Mouse (Mus musculus): ENCODE data around the gene Sash3.

Sash3 gene

DNA sequence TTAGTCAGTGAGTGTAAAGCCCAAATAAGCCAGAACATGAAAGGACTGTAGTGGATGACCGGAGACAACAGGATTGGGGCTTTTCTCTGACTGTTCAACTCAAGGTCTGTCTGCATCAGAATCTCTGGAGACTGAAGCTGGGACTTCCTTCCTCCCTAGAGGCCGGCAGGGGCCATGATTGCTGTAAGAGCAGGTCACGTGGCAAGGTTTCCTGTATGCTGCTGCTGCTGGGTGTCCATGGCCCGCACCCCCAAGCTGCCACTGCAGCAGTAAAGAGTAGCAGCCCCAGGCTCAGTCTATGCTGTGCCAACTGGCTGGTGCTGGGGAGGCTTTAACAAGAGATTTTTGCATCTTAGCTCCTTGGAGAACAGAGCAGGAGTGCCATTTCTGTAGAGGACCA is at the start of gene Sash3:
Gene Sash3 (plus strand): TSS at position 175 of the 400 bp plus-strand sequence.
- no peak for DNase-seq

GRCm38 (mm10) chrX:48096580-48096979 is 49.7 kb upstream of the Sash3 start:
- DNase-seq: no peak

- DNase-seq: no peak
Measured at GRCm38 (mm10) chrX:48098470-48099129, 47.6 kb upstream of the Sash3 start.

- no peak for DNase-seq
Measured at GRCm38 (mm10) chrX:48099871-48100270, 46.4 kb upstream of the Sash3 start.

DNA sequence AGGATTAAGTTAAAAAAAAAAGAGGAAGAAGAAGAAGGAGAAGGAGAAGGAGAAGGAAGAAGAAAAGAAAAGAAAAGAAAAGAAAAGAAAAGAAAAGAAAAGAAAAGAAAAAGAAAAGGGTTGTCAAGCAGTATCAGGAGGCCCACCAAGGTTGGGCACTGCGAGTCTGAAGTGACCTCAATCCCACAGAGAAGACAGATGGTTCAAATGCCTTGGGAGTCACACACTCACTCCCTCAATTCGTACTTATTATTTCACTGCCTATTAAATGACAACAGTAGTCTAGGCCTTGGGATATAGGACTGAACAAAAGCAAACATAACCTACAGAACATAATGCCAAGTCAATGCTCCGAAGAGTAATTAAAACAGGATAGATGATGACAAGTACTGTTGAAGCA is 43.0 kb upstream of the Sash3 start:
- no peak for DNase-seq

GRCm38 (mm10) chrX:48104736-48105441 is 41.3 kb upstream of the Sash3 start:
- DNase-seq: peak; percentile 59

- no peak for DNase-seq
Measured at GRCm38 (mm10) chrX:48106226-48106625, 40.0 kb upstream of the Sash3 start.

DNA sequence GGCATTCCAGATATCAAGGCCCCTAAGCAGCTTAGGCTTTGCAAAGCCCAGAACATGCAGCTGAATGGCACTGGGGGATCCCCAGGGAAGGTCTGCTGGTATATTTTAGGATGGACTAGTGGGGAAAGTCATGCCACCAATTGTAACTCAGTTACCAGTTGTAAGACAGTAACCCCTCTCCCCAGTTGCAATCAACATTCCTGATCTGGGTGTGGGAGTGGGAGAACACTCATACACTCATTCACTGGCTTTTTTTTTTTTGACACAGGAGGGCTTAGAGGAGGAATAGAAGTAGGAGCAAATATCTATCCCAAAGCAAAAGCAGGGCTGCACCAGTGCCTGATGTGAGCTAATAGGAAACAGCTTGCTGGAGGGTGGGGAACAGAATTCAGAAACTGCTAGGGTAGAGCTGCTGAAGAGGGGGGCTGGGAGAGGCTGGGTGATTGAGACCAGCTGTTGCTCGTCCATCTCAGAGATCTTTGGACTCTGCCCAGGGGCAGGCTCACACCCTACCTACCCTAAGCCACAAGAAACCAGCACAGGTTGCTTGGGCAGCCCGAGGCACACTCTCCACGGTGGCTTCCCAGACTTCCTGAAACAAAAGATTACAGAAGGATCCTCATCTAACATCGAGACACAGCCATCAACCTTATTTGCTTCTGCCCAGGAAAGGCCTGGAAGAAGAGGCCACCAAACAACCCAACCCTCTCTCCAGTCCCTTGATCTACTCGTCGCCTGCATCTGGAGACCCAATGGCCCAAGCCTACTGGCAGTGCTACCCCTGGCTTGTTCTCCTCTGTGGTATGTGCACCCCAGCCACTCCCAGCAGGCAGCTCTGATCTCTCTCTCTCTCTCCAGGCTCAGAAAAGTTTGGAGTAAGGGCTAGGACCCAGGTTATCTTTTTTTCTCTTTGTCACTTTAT is 37.6 kb upstream of the Sash3 start, which contains the start of gene Xpnpep2:
Gene Xpnpep2 (plus strand): TSS at position 332 of the 922 bp plus-strand sequence.
- DNase-seq: no peak

DNA sequence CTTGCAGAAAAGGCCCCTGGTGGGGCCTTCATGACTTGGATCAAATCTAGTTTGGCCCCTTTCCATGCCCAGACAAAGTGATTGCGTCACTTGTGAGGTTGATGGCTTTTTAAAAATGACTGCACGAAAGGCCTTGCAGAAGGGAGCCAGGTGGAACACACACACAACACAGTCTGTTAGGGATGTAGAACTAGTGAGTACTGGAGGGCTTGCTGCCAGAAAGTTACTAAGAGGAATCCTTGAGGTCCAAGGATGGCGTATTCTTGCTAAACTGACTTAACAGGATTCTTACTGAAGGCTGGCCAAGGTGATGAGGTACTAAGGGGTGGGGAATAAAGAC is 37.0 kb upstream of the Sash3 start:
- DNase-seq: no peak

- DNase-seq: no peak
Measured at GRCm38 (mm10) chrX:48119294-48119693, 26.9 kb upstream of the Sash3 start.

DNA sequence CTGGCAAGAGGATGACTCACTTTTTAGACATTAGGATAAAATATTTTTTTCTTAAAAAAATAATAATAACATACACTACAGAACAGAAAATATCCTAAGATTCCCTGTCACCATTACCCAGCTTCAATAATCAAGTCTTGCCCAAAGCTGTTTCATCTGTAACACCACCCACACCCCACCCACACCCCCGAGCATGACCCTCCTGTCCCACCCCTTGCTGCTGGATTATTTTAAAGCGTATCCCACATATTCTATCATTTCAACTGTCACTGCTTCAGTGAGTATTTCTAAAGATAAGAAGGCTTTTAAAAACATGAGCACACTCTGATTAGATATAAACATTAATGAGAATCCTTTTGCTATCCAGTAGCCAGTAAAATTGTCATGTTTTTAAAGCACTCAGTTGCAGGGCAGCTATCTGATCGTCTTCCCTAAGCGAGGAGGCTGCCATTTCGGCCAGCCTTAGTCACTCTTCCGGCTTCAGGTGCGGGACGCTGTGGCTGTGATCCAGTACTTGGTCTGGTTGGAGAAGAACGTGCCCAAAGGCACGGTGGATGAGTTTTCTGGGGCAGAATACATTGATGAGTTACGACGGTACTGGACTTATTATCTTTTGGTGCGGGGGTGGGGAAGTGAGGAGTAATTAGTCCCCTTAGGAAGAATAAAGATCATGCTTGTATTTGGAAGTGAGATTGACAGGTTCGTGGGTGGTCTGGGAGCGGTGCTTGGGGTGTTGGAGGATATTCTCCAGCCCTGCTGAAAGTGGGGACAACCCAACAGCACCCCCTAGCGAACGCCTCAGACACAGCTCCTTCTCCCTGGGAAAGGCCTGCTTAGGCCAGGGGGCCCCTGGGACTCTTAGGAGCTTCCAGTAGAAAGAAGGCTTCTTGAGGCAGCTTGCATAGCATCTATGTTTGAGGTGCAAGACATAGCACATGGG is 21.8 kb upstream of the Sash3 start:
- peak; percentile 75 for DNase-seq

DNA sequence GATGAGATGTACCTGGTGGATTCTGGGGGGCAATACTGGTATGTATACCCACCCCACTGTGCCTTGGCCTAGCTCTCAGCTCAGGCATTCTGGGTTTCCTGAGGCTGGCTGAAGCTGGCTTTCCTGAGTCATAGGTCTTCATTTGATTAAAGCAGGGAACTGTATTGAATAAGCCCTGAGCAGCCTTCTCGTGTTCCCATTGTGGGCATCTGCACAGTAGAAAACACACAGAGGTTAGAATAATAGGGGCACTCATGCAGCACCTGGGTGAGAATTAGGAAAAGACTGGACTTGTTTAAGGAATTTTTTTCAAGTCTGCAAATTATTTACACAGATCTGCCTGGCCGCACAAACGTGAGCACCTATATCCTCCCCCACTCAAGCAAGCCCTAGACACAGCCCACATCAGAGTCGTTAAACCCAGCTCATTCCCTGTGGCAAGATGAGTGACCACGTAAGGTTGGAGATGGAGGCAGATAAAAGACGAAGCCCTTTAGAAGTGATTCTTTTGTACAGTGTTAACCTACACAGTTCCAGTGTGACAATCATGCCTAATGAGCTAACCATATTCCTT is 19.2 kb upstream of the Sash3 start:
- no peak for DNase-seq

- no peak for DNase-seq
Measured at GRCm38 (mm10) chrX:48127502-48128218, 18.6 kb upstream of the Sash3 start.

DNA sequence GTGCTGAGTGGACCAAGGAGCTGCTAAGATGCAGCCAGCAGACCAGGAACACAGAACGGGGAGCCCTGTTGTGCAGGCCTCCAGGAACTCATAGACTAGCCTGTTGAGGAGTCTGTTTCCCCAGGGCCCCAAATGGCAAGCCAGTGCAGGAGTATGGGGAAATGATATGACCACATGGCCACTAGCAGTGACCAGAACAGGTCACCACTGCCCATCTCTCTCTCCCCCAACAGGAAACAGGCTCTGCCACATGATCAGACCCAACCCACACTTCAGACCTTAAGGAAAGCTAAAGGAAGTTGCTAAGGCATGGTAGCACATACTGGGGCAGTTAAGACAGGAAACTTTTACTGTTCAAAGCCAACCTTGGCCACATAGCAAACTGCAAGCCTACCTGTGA is 17.1 kb upstream of the Sash3 start:
- DNase-seq: no peak

- DNase-seq: no peak
Measured at GRCm38 (mm10) chrX:48136935-48137334, 9.3 kb upstream of the Sash3 start.

GRCm38 (mm10) chrX:48138011-48138410 is 8.2 kb upstream of the Sash3 start:
- no peak for DNase-seq

GRCm38 (mm10) chrX:48138539-48139275 is 7.5 kb upstream of the Sash3 start:
- no peak for DNase-seq

- DNase-seq: no peak
Measured at GRCm38 (mm10) chrX:48139368-48140285, 6.6 kb upstream of the Sash3 start.

GRCm38 (mm10) chrX:48140286-48140877 is 5.9 kb upstream of the Sash3 start:
- DNase-seq: no peak

Measured in cerebellum, adult 8-10 months (tissue).